ENCODE assay signal across 9 mouse cellular contexts in genomic region chr17:48416425-48417195, GRCm38 (mm10). TPM values are rescaled to one million over a fixed set of nuclear protein-coding genes. Genes with fewer than 3 reads are reported as not detected.
DNase-seq lines count a peak whose midpoint lies in the region; ATAC-seq and TF ChIP-seq lines count a peak whose summit lies in the region.
"Had no signal": no experiment of that assay in that cellular context is flagged by ENCODE, and none has a peak within 500 bp of the region (broad histone marks: within the 10 kb centered on the region; RNA-seq: fewer than 3 reads in every experiment).

No protein-coding gene starts in this region.

- ATAC-seq in activated CD4-positive, CD25-positive, alpha-beta regulatory T cell, adult 4 months = peak; percentile 94
- ATAC-seq in embryonic facial prominence, embryonic 14.5 days (ENCODE audit: low read depth) = peak; percentile 74
- ATAC-seq in hindbrain, embryonic 14.5 days (ENCODE audit: low FRiP score) = peak; percentile 71; the same call in 1 of the 2 replicates
- ATAC-seq in megakaryocyte, adult 5-6 weeks (ENCODE audit: poor library complexity, severe bottlenecking) = peak; percentile 56

- H3K27ac ChIP-seq in embryonic facial prominence, embryonic 14.5 days (replicated peaks; ENCODE audit: low read depth, low read length) = no peak overlapping the region
- H3K27ac ChIP-seq in hindbrain, embryonic 14.5 days = no peak overlapping the region
- no peak overlapping the region for H3K27ac ChIP-seq in spleen, adult 2 months (ENCODE audit: insufficient read depth, low read length)

- TF ChIP-seq POLR2A in spleen, adult 2 months (IDR thresholded peaks at IDR 0.05; ENCODE audit: low read depth, low read length) = no peak

- no peak overlapping the region for H3K4me2 ChIP-seq in embryonic facial prominence, embryonic 14.5 days (ENCODE audit: low read depth, low read length)
- no peak overlapping the region for H3K4me2 ChIP-seq in hindbrain, embryonic 14.5 days (replicated peaks)

- no peak overlapping the region for H3K4me3 ChIP-seq in embryonic facial prominence, embryonic 14.5 days (ENCODE audit: low read depth, low read length)
- H3K4me3 ChIP-seq in hindbrain, embryonic 14.5 days (replicated peaks; ENCODE audit: low read length) = no peak overlapping the region
- H3K4me3 ChIP-seq in spleen, adult 2 months (ENCODE audit: extremely low read depth, insufficient read depth, insufficient read length) = no peak overlapping the region

- no peaks in the 10 kb centered on the region for H3K27me3 ChIP-seq in embryonic facial prominence, embryonic 14.5 days (replicated peaks; ENCODE audit: control insufficient read depth, insufficient read depth, low read length)
- no peaks in the 10 kb centered on the region for H3K27me3 ChIP-seq in hindbrain, embryonic 14.5 days (ENCODE audit: control insufficient read depth, insufficient read depth, low read length)
- no peaks in the 10 kb centered on the region for H3K27me3 ChIP-seq in spleen, adult 2 months (ENCODE audit: control insufficient read depth, insufficient read depth, low read length)

- peaks cover 19% of the 10 kb centered on the region; the same call in 1 of the 2 replicates for H3K36me3 ChIP-seq in embryonic facial prominence, embryonic 14.5 days (ENCODE audit: control insufficient read depth, insufficient read depth, low read length)
- peaks cover 8% of the 10 kb centered on the region for H3K36me3 ChIP-seq in hindbrain, embryonic 14.5 days (replicated peaks; ENCODE audit: control insufficient read depth, insufficient read depth)
- peaks cover 26% of the 10 kb centered on the region for H3K36me3 ChIP-seq in spleen, adult 2 months (ENCODE audit: control insufficient read depth, insufficient read depth, low read length)

- DNase-seq in adrenal gland, adult 2 months = peak; percentile 31
- no peak for DNase-seq in adrenal gland, postnatal 4 days (ENCODE audit: low spot score in 2 of 2)
- peak; percentile 83 for DNase-seq in embryonic facial prominence, embryonic 14.5 days (ENCODE audit: low spot score)
- DNase-seq in hindbrain, embryonic 14.5 days (ENCODE audit: low spot score) = peak; percentile 83
- peak; percentile 52 to 80 for DNase-seq in left cerebral cortex, postnatal 10 days (ENCODE audit: extremely low spot score in 1 of 2, low spot score in 2 of 2)
- DNase-seq in spleen, adult 2 months (ENCODE audit: low read depth in 1 of 2, low spot score in 2 of 2) = peak; percentile 35 to 73

- WGBS in embryonic facial prominence, embryonic 14.5 days = 88% methylated on average over 14 of the region's 14 CpGs
- 91% methylated on average over 14 of the region's 14 CpGs for WGBS in hindbrain, embryonic 14.5 days
- WGBS in spleen, adult 2 months = 91% methylated on average over 14 of the region's 14 CpGs

- peak; percentile 12; the same call in 1 of the 2 replicates for TF ChIP-seq CTCF in spleen, adult 2 months (IDR thresholded peaks at IDR 0.05; ENCODE audit: extremely low read depth, insufficient read depth, insufficient read length, insufficient replicate concordance)

- intact Hi-C loops in left cerebral cortex, postnatal 10 days (cut with DNase I) = loop anchor here (5.0 to 10.0 kb wide), 2 partner anchors 186 to 988 kb away; no protein-coding TSS in a partner anchor

- no peaks in the 10 kb centered on the region for H3K9me3 ChIP-seq in embryonic facial prominence, embryonic 14.5 days (ENCODE audit: control insufficient read depth, low read length)
- H3K9me3 ChIP-seq in hindbrain, embryonic 14.5 days (ENCODE audit: control insufficient read depth, low read length) = no peaks in the 10 kb centered on the region

- H3K9ac ChIP-seq in embryonic facial prominence, embryonic 14.5 days (ENCODE audit: low read depth, low read length) = no peak overlapping the region
- no peak overlapping the region for H3K9ac ChIP-seq in hindbrain, embryonic 14.5 days

- H3K4me1 ChIP-seq in embryonic facial prominence, embryonic 14.5 days (ENCODE audit: control insufficient read depth, insufficient read depth, low read length) = peaks cover 4% of the 10 kb centered on the region; the same call in 1 of the 2 replicates
- peaks cover 3% of the 10 kb centered on the region for H3K4me1 ChIP-seq in hindbrain, embryonic 14.5 days (replicated peaks; ENCODE audit: control insufficient read depth, insufficient read depth, low read length)
- H3K4me1 ChIP-seq in spleen, adult 2 months (ENCODE audit: control insufficient read depth, insufficient read depth, insufficient read length) = peaks cover 10% of the 10 kb centered on the region; the same call in 1 of the 2 replicates

RNA-seq across cellular contexts. Expression of gene Oard1, which starts 6.8 kb away (rescaled TPM):
- total RNA-seq in adrenal gland, adult 2 months (2021) = 10 to 100 TPM; 14.6 to 19.6 TPM
- polyA plus RNA-seq in adrenal gland, adult 2 months (2012; rRNA removed) = 2.5 TPM in 2 replicates
- 10 to 100 TPM; 25.6 to 26.9 TPM for total RNA-seq in adrenal gland, postnatal 4 days (2021)
- polyA plus RNA-seq in activated CD4-positive, CD25-positive, alpha-beta regulatory T cell, adult 4 months (2017; shearing (Covaris generic)) = 10 to 100 TPM; 80.8 to 86.1 TPM
- 38.1 and 45.7 TPM in 2 replicates for polyA plus RNA-seq in embryonic facial prominence, embryonic 14.5 days (2014; fragmentation: Nextera tagmentation; extraction: Ambion mirVana)
- 36.2 and 36.3 TPM in 2 replicates for polyA plus RNA-seq in hindbrain, embryonic 14.5 days (2014; fragmentation: Nextera tagmentation; extraction: Ambion mirVana)
- 10 to 100 TPM; 10.7 to 10.9 TPM for total RNA-seq in left cerebral cortex, postnatal 10 days (2021)
- total RNA-seq in megakaryocyte, adult 5-6 weeks (2015) = 40.3 and 42.5 TPM in 2 replicates
- 52.8 and 53.3 TPM in 2 replicates for total RNA-seq in megakaryocyte, adult 5-6 weeks (2017)
- 6.6 and 7.7 TPM in 2 replicates for polyA plus RNA-seq in spleen, adult 2 months (2012; rRNA removed)

RNA-seq across cellular contexts. Expression of gene Nfya, which starts 6.9 kb away (rescaled TPM):
- total RNA-seq in adrenal gland, adult 2 months (2021) = 10 to 100 TPM; 26.4 to 41.3 TPM
- polyA plus RNA-seq in adrenal gland, adult 2 months (2012; rRNA removed) = 45.1 and 55.8 TPM in 2 replicates
- 10 to 100 TPM; 28.3 to 35.4 TPM for total RNA-seq in adrenal gland, postnatal 4 days (2021)
- polyA plus RNA-seq in activated CD4-positive, CD25-positive, alpha-beta regulatory T cell, adult 4 months (2017; shearing (Covaris generic)) = 10 to 100 TPM in 1 of 2 experiments, 1 to 10 TPM in 1; 9.6 to 11.9 TPM
- polyA plus RNA-seq in embryonic facial prominence, embryonic 14.5 days (2014; fragmentation: Nextera tagmentation; extraction: Ambion mirVana) = 16.2 and 16.7 TPM in 2 replicates
- 16.4 and 16.5 TPM in 2 replicates for polyA plus RNA-seq in hindbrain, embryonic 14.5 days (2014; fragmentation: Nextera tagmentation; extraction: Ambion mirVana)
- 10 to 100 TPM; 33.3 to 34.3 TPM for total RNA-seq in left cerebral cortex, postnatal 10 days (2021)
- total RNA-seq in megakaryocyte, adult 5-6 weeks (2015) = 83.3 and 85.2 TPM in 2 replicates
- 32.8 and 47.1 TPM in 2 replicates for total RNA-seq in megakaryocyte, adult 5-6 weeks (2017)
- polyA plus RNA-seq in spleen, adult 2 months (2012; rRNA removed) = 80.3 and 93.1 TPM in 2 replicates

RNA-seq across cellular contexts. Expression of gene Apobec2, which starts 16.1 kb away (rescaled TPM):
- total RNA-seq in adrenal gland, adult 2 months (2021) = 1 to 10 TPM; 1.7 to 2.0 TPM
- 0.28 and 0.58 TPM in 2 replicates for polyA plus RNA-seq in adrenal gland, adult 2 months (2012; rRNA removed)
- total RNA-seq in adrenal gland, postnatal 4 days (2021) = 10 to 100 TPM in 1 of 2 experiments, 1 to 10 TPM in 1; 7.6 to 24.5 TPM
- polyA plus RNA-seq in activated CD4-positive, CD25-positive, alpha-beta regulatory T cell, adult 4 months (2017; shearing (Covaris generic)) = 1 to 10 TPM; 2.8 to 3.0 TPM
- polyA plus RNA-seq in embryonic facial prominence, embryonic 14.5 days (2014; fragmentation: Nextera tagmentation; extraction: Ambion mirVana) = 73.2 and 104 TPM in 2 replicates
- 0.52 and 0.63 TPM in 2 replicates for polyA plus RNA-seq in hindbrain, embryonic 14.5 days (2014; fragmentation: Nextera tagmentation; extraction: Ambion mirVana)
- total RNA-seq in left cerebral cortex, postnatal 10 days (2021) = under 1 TPM; 0.24 TPM
- 0.45 TPM in 1 of 2 replicates, not detected in the other for total RNA-seq in megakaryocyte, adult 5-6 weeks (2015)
- 0.20 TPM in 1 of 2 replicates, not detected in the other for total RNA-seq in megakaryocyte, adult 5-6 weeks (2017)
- polyA plus RNA-seq in spleen, adult 2 months (2012; rRNA removed) = 0.29 and 0.42 TPM in 2 replicates

RNA-seq across cellular contexts. Expression of gene Tspo2, which starts 34.7 kb away (rescaled TPM):
- not detected for total RNA-seq in adrenal gland, adult 2 months (2021)
- not detected in 2 replicates for polyA plus RNA-seq in adrenal gland, adult 2 months (2012; rRNA removed)
- total RNA-seq in adrenal gland, postnatal 4 days (2021) = 1 to 10 TPM; 2.8 to 5.5 TPM
- 1 to 10 TPM in 1 of 2 experiments, not detected in 1; 3.6 TPM for polyA plus RNA-seq in activated CD4-positive, CD25-positive, alpha-beta regulatory T cell, adult 4 months (2017; shearing (Covaris generic))
- polyA plus RNA-seq in embryonic facial prominence, embryonic 14.5 days (2014; fragmentation: Nextera tagmentation; extraction: Ambion mirVana) = 2.6 and 2.9 TPM in 2 replicates
- 1.0 and 1.2 TPM in 2 replicates for polyA plus RNA-seq in hindbrain, embryonic 14.5 days (2014; fragmentation: Nextera tagmentation; extraction: Ambion mirVana)
- not detected for total RNA-seq in left cerebral cortex, postnatal 10 days (2021)
- total RNA-seq in megakaryocyte, adult 5-6 weeks (2015) = 3.2 and 5.3 TPM in 2 replicates
- 4.4 and 14.3 TPM in 2 replicates for total RNA-seq in megakaryocyte, adult 5-6 weeks (2017)
- polyA plus RNA-seq in spleen, adult 2 months (2012; rRNA removed) = 107 and 121 TPM in 2 replicates
- polyA plus RNA-seq: C2C12 had no signal

RNA-seq across cellular contexts. Expression of gene Unc5cl, which starts 38.1 kb away (rescaled TPM):
- total RNA-seq in adrenal gland, adult 2 months (2021) = not detected
- not detected in 2 replicates for polyA plus RNA-seq in adrenal gland, adult 2 months (2012; rRNA removed)
- 1 to 10 TPM in 1 of 2 experiments, not detected in 1; 1.3 TPM for total RNA-seq in adrenal gland, postnatal 4 days (2021)
- polyA plus RNA-seq in activated CD4-positive, CD25-positive, alpha-beta regulatory T cell, adult 4 months (2017; shearing (Covaris generic)) = 10 to 100 TPM; 19.0 to 19.1 TPM
- polyA plus RNA-seq in embryonic facial prominence, embryonic 14.5 days (2014; fragmentation: Nextera tagmentation; extraction: Ambion mirVana) = 0.08 and 0.13 TPM in 2 replicates
- polyA plus RNA-seq in hindbrain, embryonic 14.5 days (2014; fragmentation: Nextera tagmentation; extraction: Ambion mirVana) = 0.37 and 0.42 TPM in 2 replicates
- total RNA-seq in left cerebral cortex, postnatal 10 days (2021) = under 1 TPM; 0.15 to 0.26 TPM
- total RNA-seq in megakaryocyte, adult 5-6 weeks (2015) = 0.38 TPM in 1 of 2 replicates, not detected in the other
- total RNA-seq in megakaryocyte, adult 5-6 weeks (2017) = 0.37 and 0.40 TPM in 2 replicates
- polyA plus RNA-seq in spleen, adult 2 months (2012; rRNA removed) = 8.5 and 10.6 TPM in 2 replicates
- polyA plus RNA-seq: C2C12 had no signal

Comparison
In these comparisons a context has a peak if more than half of its experiments do, and no peak if none do; other contexts are left out.
1. DNase-seq: peak in adrenal gland, adult 2 months (single experiment), embryonic facial prominence, embryonic 14.5 days (single experiment), hindbrain, embryonic 14.5 days (single experiment), left cerebral cortex, postnatal 10 days (2 of 2) and spleen, adult 2 months (2 of 2); none in adrenal gland, postnatal 4 days (0 of 2).
2. RNA of gene Apobec2, which starts 16.1 kb away (polyA plus RNA-seq): 73.2 to 104 TPM in embryonic facial prominence, embryonic 14.5 days; 2.8 to 3.0 TPM in activated CD4-positive, CD25-positive, alpha-beta regulatory T cell, adult 4 months, 0.52 to 0.63 TPM in hindbrain, embryonic 14.5 days, 0.29 to 0.42 TPM in spleen, adult 2 months and 0.28 to 0.58 TPM in adrenal gland, adult 2 months; every median in the first group is over 10 times any median in the second.
3. Peak in every context shown above with its lines, with median percentiles within 50 percentile points of each other: ATAC-seq.